Mouse (Mus musculus) frontal cortex, postnatal 14 days (tissue): ENCODE measurements at regions not wholly inside any gene's neighbourhood (a gene's known extent, or its start where the extent isn't known, plus 50 kb on each side); places are given as distances from the start of the nearest gene placed in this dataset.

Experiments
- DNase-seq, 2 experiments: peaks; one replicate each; pipeline ENCODE4 v3.0.0; 2022; ENCODE audit warnings: low spot score in 2 of 2

DNA sequence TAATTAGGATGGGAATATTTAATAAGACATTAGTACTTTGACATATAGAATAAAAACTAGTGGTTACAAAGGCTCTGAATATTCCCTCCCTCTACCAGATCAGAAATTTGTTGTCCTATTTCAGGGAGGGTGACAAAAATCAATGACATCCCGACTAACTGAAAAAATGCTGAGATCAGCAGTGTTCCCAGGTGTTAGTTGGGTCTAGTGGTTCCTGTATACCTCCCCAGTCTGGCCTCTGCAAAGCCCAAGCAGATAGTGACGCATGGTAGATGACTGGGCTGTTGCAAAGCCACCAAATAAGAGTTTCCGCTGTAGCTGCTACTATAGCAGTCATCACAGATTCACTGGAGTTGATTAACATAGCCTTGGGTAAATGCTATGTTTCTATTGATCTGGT, 59.9 kb upstream of the Gm4791 start:
- no peak for DNase-seq

GRCm38 (mm10) chr9:46925641-46926040, 72.9 kb upstream of the Gm4791 start:
- DNase-seq = no peak

DNA sequence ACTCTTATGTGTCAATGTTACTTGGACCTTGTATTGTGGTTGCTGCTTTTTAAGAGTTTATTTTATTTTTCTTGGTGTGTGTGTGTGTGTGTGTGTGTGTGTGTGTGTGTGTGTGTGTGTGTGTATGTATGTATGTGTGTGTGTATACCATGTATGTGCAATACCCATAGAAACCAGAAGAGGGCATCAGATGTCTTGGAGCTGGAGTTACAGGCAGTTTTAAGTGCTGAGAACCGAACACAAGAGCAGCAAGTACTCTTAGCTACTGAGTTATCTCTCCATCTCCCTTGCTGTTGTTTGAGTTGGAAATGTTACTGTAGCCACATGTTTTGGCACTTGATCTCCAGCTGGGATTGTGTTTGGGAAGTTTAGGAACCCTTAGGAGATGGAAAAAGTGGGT, 78.5 kb upstream of the Gm4791 start:
- DNase-seq = no peak

DNA sequence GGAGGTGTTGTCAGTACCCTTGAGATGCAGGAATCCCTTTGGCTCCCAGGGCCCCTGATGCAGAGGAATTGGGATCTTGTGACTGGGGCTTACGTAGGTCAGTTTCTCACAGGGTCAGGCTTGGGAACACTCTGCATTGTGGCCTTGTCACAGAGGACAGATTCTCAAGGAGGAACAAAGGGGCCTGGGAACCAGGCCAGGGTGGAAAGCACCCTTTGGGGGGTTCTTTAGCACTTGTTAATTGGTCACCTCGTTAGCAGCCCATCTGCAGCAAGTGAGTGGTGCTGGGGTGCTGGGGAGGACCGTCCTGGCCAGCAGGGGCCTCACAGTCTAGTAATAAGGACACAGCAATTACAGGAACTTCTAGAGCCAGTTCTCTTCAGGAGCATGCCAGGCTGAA, 85.3 kb upstream of the Gm4791 start:
- DNase-seq = peak; percentile 23 to 76

- peak in 1 of 2 experiments; percentile 25 for DNase-seq
Observed at GRCm38 (mm10) chr9:46909412-46910013, 89.0 kb upstream of the Gm4791 start.

DNA sequence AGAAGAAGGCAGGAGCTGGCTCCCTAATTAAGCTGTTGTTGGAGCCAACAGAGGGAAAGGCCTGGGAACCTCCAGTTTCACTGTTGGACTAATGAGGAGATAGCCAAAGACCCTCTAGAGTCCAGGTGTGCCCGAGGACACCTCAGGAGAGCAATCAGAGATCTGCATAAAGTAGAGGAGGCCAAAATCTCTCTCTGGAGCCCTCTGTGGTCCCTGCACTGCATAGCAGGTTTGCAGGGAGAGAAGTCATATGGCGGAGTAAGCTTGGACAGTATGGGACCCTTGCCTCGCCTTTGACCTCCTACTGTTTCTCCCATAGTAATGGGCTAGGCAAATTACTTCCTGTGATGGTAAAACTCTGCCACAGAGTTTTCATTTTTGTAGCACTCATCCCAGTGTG, 93.5 kb upstream of the Gm4791 start:
- no peak for DNase-seq

- DNase-seq = no peak
Observed at GRCm38 (mm10) chr9:46903491-46904220, 94.9 kb upstream of the Gm4791 start.

DNA sequence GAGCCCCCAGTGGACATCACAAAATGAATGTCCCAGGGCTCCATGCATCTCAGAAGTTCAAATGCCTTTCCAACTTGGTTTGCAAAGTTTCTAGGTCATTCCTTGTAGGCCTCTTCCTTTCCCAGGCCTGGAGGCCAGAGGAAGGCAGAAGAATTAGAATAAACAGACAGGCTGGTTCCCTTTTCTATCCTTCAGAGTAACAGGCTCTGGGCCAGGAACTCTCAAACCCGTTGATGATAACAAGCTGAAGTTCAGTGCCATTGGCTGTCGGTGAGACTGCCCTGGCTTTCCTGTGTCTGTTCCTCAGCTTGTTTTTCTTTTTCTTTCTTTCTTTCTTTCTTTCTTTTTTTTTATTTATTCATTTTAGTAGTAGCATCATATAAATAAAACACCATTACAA, 99.3 kb upstream of the Gm4791 start:
- DNase-seq = no peak

- DNase-seq = no peak
Observed at GRCm38 (mm10) chr9:46898120-46898519, 100.4 kb upstream of the Gm4791 start.

GRCm38 (mm10) chr9:46891829-46892228, 106.7 kb upstream of the Gm4791 start:
- no peak for DNase-seq

DNA sequence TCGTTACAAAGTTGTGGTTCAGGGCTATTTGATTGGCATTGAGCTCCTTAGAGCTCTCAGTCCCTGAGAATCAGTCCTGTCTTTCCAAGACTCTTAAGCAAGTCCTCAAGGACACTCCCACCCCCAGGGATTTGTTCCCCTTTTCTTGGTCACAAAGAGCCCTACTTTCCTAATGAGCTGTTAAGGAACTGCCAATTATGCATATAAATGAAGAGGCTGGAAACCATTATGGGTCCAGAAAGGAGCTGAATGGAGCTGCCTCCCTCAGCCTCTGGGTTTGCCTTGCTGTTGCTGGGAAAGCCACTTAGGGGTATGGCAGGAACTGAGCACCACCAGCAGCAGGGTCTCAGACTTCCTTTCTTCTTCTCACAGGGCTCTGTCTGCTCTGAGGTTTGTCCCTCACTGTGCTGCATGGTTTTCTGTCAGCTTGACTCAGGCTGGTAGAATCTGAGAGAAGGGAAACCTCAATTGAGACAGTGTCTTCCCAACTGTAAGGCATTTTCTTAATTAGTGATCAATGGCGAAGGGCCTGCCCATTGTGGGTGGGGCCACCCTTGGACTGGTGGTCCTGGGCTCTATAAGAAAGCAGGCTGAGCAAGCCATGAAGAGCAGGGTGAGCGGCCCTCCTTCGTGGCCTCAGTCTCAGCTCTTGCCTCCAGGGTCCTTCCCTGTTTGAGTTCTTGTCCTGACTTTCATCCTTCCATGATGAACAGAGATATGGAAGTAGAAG, 108.4 kb upstream of the Gm4791 start:
- no peak for DNase-seq

GRCm38 (mm10) chr9:46871211-46871994, 127.1 kb upstream of the Gm4791 start:
- DNase-seq = no peak

- no peak for DNase-seq
Observed at GRCm38 (mm10) chr9:46863934-46864333, 134.6 kb upstream of the Gm4791 start.

GRCm38 (mm10) chr9:46851753-46852152, 146.8 kb upstream of the Gm4791 start:
- no peak for DNase-seq

GRCm38 (mm10) chr9:46851336-46851735, 147.2 kb upstream of the Gm4791 start:
- DNase-seq = no peak

- peak in 1 of 2 experiments; percentile 17 for DNase-seq
Observed at GRCm38 (mm10) chr9:46845276-46845675, 153.3 kb upstream of the Gm4791 start.

DNA sequence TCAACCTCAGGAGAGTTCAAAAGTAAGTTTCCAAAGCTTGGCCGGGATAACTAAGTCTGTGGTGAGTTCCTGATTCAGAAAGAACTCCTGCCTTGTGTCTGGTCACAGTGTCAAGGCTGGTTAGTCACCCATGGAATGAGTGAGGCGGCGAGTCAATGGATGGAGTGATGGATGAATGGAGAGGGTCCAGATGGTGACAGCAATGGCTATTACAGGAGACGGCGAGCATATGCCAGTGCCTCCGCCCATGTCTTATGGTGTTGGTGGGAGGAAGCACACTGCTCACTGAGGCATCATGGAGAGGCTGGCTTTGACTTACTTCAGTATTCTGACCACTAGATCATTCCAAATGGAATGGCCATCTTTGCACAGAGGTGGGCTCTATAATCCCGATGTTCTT, 154.8 kb upstream of the Gm4791 start:
- no peak for DNase-seq

DNA sequence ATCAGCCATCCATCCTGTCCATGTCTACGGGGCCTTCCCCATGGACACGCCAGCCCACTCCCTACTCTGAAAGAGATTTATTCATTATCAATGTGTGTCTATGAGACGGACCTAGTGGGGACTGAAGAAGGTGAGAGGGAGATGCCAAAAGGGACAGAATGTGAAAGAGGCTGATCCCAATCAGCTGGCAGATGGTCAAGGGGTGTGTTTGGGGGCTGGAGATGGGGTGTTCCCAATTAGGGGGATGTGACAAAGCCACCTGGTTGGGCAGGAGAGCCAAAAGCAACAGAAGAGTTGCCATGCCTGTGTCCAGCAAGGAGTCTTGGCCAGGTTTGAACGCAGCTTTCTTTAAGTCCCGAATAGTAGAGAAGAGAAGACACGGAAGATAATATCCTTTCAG, 157.0 kb upstream of the Gm4791 start:
- no peak for DNase-seq

DNA sequence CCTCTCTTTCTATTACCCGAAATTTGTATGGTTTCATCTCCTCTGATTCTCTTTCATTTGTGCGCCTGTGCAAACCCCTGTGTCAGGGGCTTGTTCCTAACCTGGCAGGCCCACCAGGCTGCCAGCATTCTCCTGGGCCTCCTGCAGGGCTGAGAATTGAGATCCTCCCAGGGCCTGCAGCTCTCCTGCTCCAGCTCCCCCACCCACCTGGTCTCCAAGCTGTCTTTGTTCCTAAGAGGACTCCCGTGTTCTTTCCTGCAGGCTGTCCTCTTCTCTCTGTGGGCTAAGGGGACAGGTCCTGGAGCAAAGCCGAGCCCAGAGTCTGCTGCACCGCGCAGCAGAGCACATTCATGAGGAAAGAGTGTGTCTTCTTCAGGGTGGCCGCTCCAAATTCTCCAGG, 163.3 kb upstream of the Gm4791 start:
- DNase-seq = no peak

- no peak for DNase-seq
Observed at GRCm38 (mm10) chr9:46830746-46831560, 167.6 kb upstream of the Gm4791 start.

- DNase-seq = no peak
Observed at GRCm38 (mm10) chr9:46830316-46830715, 168.2 kb upstream of the Gm4791 start.
